Mouse (Mus musculus) olfactory bulb, adult 2 months (tissue): ENCODE data around the gene Limch1.

Experiments
- CTCF ChIP-seq: fragments of 200-500 bp; IDR thresholded peaks from 2 replicates; pipeline ENCODE4 v1.5.1; 2012; ENCODE audit warnings: low read depth, mild to moderate bottlenecking, low read length, moderate library complexity; ENCODE audit not compliant: insufficient read depth
- POLR2A ChIP-seq: fragments of 200-500 bp; IDR thresholded peaks from 2 replicates; pipeline ENCODE4 v1.6.1; 2012; ENCODE audit warnings: mild to moderate bottlenecking, low read depth, low read length, moderate library complexity; ENCODE audit not compliant: insufficient read depth

DNA sequence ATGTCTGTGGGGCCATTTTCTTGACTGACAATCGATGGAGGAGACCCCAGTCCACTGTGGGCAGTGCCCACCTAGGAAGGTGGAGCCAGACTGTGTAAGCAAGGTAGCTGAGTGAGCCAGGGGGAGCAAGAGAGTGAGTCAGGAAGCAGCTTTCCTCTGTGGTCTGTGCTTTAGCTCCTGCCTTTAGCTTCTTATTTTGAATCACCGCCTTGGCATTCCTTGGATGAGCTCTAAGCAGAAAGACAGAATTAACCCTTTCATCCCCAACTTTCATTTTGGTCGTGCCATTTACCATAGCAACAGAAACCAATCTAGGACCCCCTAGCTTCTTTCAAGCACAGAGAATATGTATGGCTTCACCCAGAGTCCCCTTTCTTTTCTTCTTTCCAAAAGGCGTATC, 27.7 kb upstream of the Limch1 start:
- TF ChIP-seq POLR2A (no peak), CTCF (no peak)
